Mouse (Mus musculus): Measurements from ENCODE around the gene Fgf12. TPM values are rescaled to one million over a fixed set of nuclear protein-coding genes. Genes with fewer than 3 reads are reported as not detected.
A peak's percentile ranks its signal among the peaks of the same experiment; 100 is the strongest.

The Fgf12 gene
- polyA plus RNA-seq, 1 experiment from 2014 or later, result 6.6 TPM

- H3K4me3 ChIP-seq, result no peak overlapping the region
- H3K9ac ChIP-seq, result no peak overlapping the region
- no peak for ATAC-seq (ENCODE audit: insufficient number of reproducible peaks, insufficient read depth, low FRiP score, low TSS enrichment)
- no peaks in the 10 kb centered on the region for H3K36me3 ChIP-seq
- H3K4me2 ChIP-seq (replicated peaks), result no peak overlapping the region
- 76% methylated on average over 1 of the region's 1 CpGs for WGBS
- H3K27ac ChIP-seq, result no peak overlapping the region
- H3K9me3 ChIP-seq, result no peaks in the 10 kb centered on the region
- no peaks in the 10 kb centered on the region for H3K27me3 ChIP-seq
- no peaks in the 10 kb centered on the region for H3K4me1 ChIP-seq
Measured at GRCm38 (mm10) chr16:28603155-28603554, 149.7 kb downstream of the Fgf12 start.

GRCm38 (mm10) chr16:28601723-28602122 is 151.1 kb downstream of the Fgf12 start:
- no peak overlapping the region for H3K4me3 ChIP-seq
- H3K4me2 ChIP-seq (replicated peaks), result no peak overlapping the region
- H3K9ac ChIP-seq, result no peak overlapping the region
- no peaks in the 10 kb centered on the region for H3K9me3 ChIP-seq
- ATAC-seq (ENCODE audit: insufficient number of reproducible peaks, insufficient read depth, low FRiP score, low TSS enrichment), result no peak
- H3K36me3 ChIP-seq, result no peaks in the 10 kb centered on the region
- H3K27me3 ChIP-seq, result no peaks in the 10 kb centered on the region
- no peaks in the 10 kb centered on the region for H3K4me1 ChIP-seq
- 73% methylated on average over 4 of the region's 4 CpGs for WGBS
- no peak overlapping the region for H3K27ac ChIP-seq

- Histone ChIP-seq H3K4me1 (no peaks in the 10 kb centered on the region), H3K27ac (no peak overlapping the region), H3K4me3 (no peak overlapping the region), H3K9me3 (no peaks in the 10 kb centered on the region), H3K36me3 (no peaks in the 10 kb centered on the region), H3K9ac (no peak overlapping the region), H3K4me2 (replicated peaks) (no peak overlapping the region), H3K27me3 (peaks cover 4% of the 10 kb centered on the region; the same call in 1 of the 2 replicates)
- no peak for ATAC-seq (ENCODE audit: insufficient number of reproducible peaks, insufficient read depth, low FRiP score, low TSS enrichment)
- WGBS, result 88% methylated on average over 13 of the region's 13 CpGs
Measured at GRCm38 (mm10) chr16:28596112-28596511, 156.8 kb downstream of the Fgf12 start.

GRCm38 (mm10) chr16:28593075-28593915 is 159.6 kb downstream of the Fgf12 start:
- Histone ChIP-seq H3K27me3 (peaks cover 4% of the 10 kb centered on the region; the same call in 1 of the 2 replicates), H3K36me3 (no peaks in the 10 kb centered on the region), H3K9me3 (no peaks in the 10 kb centered on the region), H3K4me1 (no peaks in the 10 kb centered on the region), H3K9ac (0 out of 2 replicates have a peak overlapping the region, but pooled peaks have one; percentile 7), H3K4me2 (replicated peaks) (peak overlapping the region; percentile 46), H3K4me3 (peak overlapping the region; percentile 26; the same call in 1 of the 2 replicates), H3K27ac (no peak overlapping the region)
- WGBS, result 28% methylated on average over 26 of the region's 26 CpGs
- no peak; the same call in 1 of the 2 replicates for ATAC-seq (ENCODE audit: insufficient number of reproducible peaks, insufficient read depth, low FRiP score, low TSS enrichment)

GRCm38 (mm10) chr16:28592466-28592865 is 160.4 kb downstream of the Fgf12 start:
- Histone ChIP-seq H3K9ac (no peak overlapping the region), H3K4me3 (no peak overlapping the region), H3K4me2 (replicated peaks) (no peak overlapping the region), H3K4me1 (no peaks in the 10 kb centered on the region), H3K36me3 (no peaks in the 10 kb centered on the region), H3K27ac (no peak overlapping the region), H3K9me3 (no peaks in the 10 kb centered on the region), H3K27me3 (peaks cover 4% of the 10 kb centered on the region; the same call in 1 of the 2 replicates)
- ATAC-seq (ENCODE audit: insufficient number of reproducible peaks, insufficient read depth, low FRiP score, low TSS enrichment), result no peak
- WGBS, result 92% methylated on average over 6 of the region's 6 CpGs

- Histone ChIP-seq H3K9me3 (no peaks in the 10 kb centered on the region), H3K36me3 (no peaks in the 10 kb centered on the region), H3K4me2 (replicated peaks) (no peak overlapping the region), H3K9ac (no peak overlapping the region), H3K4me3 (no peak overlapping the region), H3K27me3 (peaks cover 4% of the 10 kb centered on the region; the same call in 1 of the 2 replicates), H3K4me1 (no peaks in the 10 kb centered on the region), H3K27ac (no peak overlapping the region)
- ATAC-seq (ENCODE audit: insufficient number of reproducible peaks, insufficient read depth, low FRiP score, low TSS enrichment), result no peak
- 64% methylated on average over 9 of the region's 9 CpGs for WGBS
Measured at GRCm38 (mm10) chr16:28591583-28591982, 161.3 kb downstream of the Fgf12 start.

- no peak overlapping the region for H3K4me2 ChIP-seq (replicated peaks)
- H3K9me3 ChIP-seq, result no peaks in the 10 kb centered on the region
- no peak overlapping the region for H3K9ac ChIP-seq
- H3K27me3 ChIP-seq, result no peaks in the 10 kb centered on the region
- ATAC-seq (ENCODE audit: insufficient number of reproducible peaks, insufficient read depth, low FRiP score, low TSS enrichment), result no peak
- H3K4me3 ChIP-seq, result no peak overlapping the region
- H3K27ac ChIP-seq, result no peak overlapping the region
- no peaks in the 10 kb centered on the region for H3K4me1 ChIP-seq
- H3K36me3 ChIP-seq, result no peaks in the 10 kb centered on the region
- 61% methylated on average over 3 of the region's 3 CpGs for WGBS
Measured at GRCm38 (mm10) chr16:28572212-28572611, 180.7 kb downstream of the Fgf12 start.

- WGBS, result under 1% methylated on average over 58 of the region's 58 CpGs
- H3K4me3 ChIP-seq, result peak overlapping the region; percentile 58
- H3K27me3 ChIP-seq, result peaks cover 31% of the 10 kb centered on the region
- no peaks in the 10 kb centered on the region for H3K36me3 ChIP-seq
- H3K9ac ChIP-seq, result peak overlapping the region; percentile 33; the same call in 1 of the 2 replicates
- H3K9me3 ChIP-seq, result no peaks in the 10 kb centered on the region
- H3K27ac ChIP-seq, result no peak overlapping the region
- ATAC-seq (ENCODE audit: insufficient number of reproducible peaks, insufficient read depth, low FRiP score, low TSS enrichment), result peak; percentile 87
- H3K4me1 ChIP-seq, result no peaks in the 10 kb centered on the region
- H3K4me2 ChIP-seq (replicated peaks), result peak overlapping the region; percentile 100
Measured at GRCm38 (mm10) chr16:28564716-28565217, 188.1 kb downstream of the Fgf12 start.

GRCm38 (mm10) chr16:28564075-28564715 is 188.7 kb downstream of the Fgf12 start:
- H3K9me3 ChIP-seq, result no peaks in the 10 kb centered on the region
- peak overlapping the region; percentile 100 for H3K4me2 ChIP-seq (replicated peaks)
- H3K27me3 ChIP-seq, result peaks cover 31% of the 10 kb centered on the region
- ATAC-seq (ENCODE audit: insufficient number of reproducible peaks, insufficient read depth, low FRiP score, low TSS enrichment), result peak; percentile 64; the same call in 1 of the 2 replicates
- H3K36me3 ChIP-seq, result no peaks in the 10 kb centered on the region
- H3K9ac ChIP-seq, result peak overlapping the region; percentile 33; the same call in 1 of the 2 replicates
- H3K4me3 ChIP-seq, result peak overlapping the region; percentile 58
- H3K4me1 ChIP-seq, result no peaks in the 10 kb centered on the region
- no peak overlapping the region for H3K27ac ChIP-seq
- WGBS, result under 1% methylated on average over 45 of the region's 45 CpGs

- ATAC-seq (ENCODE audit: insufficient number of reproducible peaks, insufficient read depth, low FRiP score, low TSS enrichment), result no peak
- WGBS, result 78% methylated on average over 6 of the region's 6 CpGs
- H3K4me1 ChIP-seq, result no peaks in the 10 kb centered on the region
- H3K4me3 ChIP-seq, result no peak overlapping the region
- H3K27ac ChIP-seq, result no peak overlapping the region
- H3K27me3 ChIP-seq, result peaks cover 31% of the 10 kb centered on the region
- H3K9ac ChIP-seq, result no peak overlapping the region
- no peaks in the 10 kb centered on the region for H3K36me3 ChIP-seq
- H3K4me2 ChIP-seq (replicated peaks), result no peak overlapping the region
- H3K9me3 ChIP-seq, result no peaks in the 10 kb centered on the region
Measured at GRCm38 (mm10) chr16:28562847-28563246, 190.0 kb downstream of the Fgf12 start.

GRCm38 (mm10) chr16:28555219-28555618 is 197.6 kb downstream of the Fgf12 start:
- 83% methylated on average over 10 of the region's 10 CpGs for WGBS
- Histone ChIP-seq H3K9me3 (no peaks in the 10 kb centered on the region), H3K27me3 (no peaks in the 10 kb centered on the region), H3K4me2 (replicated peaks) (no peak overlapping the region), H3K4me3 (no peak overlapping the region), H3K36me3 (no peaks in the 10 kb centered on the region), H3K27ac (no peak overlapping the region), H3K9ac (no peak overlapping the region), H3K4me1 (no peaks in the 10 kb centered on the region)
- no peak for ATAC-seq (ENCODE audit: insufficient number of reproducible peaks, insufficient read depth, low FRiP score, low TSS enrichment)
